Mouse (Mus musculus) neural tube, embryonic 14.5 days (tissue): ENCODE results near the gene Dnah7b. TPM values are rescaled to one million over a fixed set of nuclear protein-coding genes. Genes with fewer than 3 reads are reported as not detected.
"Not testable (repeated sequence)": the region's sequence is repeated elsewhere in the genome, so short reads cannot be mapped to it uniquely, and the experiment has no call there.

Experiments
- ATAC-seq: fragments of 200-750 bp; cut with Nextera tagmentation; 2 replicates; pipeline ENCODE4 v1.8.0; 2017; ENCODE audit warnings: low read depth, mild to moderate bottlenecking, moderate TSS enrichment, moderate library complexity
- H3K27ac ChIP-seq: fragments of 300-500 bp; sonication (generic); 2 replicates; pipeline ENCODE4 v1.5.1; 2014; ENCODE audit warnings: low read depth, mild to moderate bottlenecking, control low read depth, low read length, moderate library complexity, mixed read lengths
- H3K27me3 ChIP-seq: fragments of 300-500 bp; sonication (generic); 2 replicates; pipeline ENCODE4 v1.6.1; 2014; ENCODE audit warnings: low read length; ENCODE audit not compliant: control insufficient read depth, insufficient read depth
- H3K36me3 ChIP-seq: fragments of 300-500 bp; sonication (generic); 2 replicates; pipeline ENCODE4 v1.6.1; 2014; ENCODE audit warnings: low read length, mixed read lengths; ENCODE audit not compliant: control insufficient read depth, insufficient read depth
- H3K4me1 ChIP-seq: fragments of 300-500 bp; sonication (generic); 2 replicates; pipeline ENCODE4 v1.6.1; 2014; ENCODE audit warnings: low read length; ENCODE audit not compliant: control insufficient read depth, insufficient read depth
- H3K4me2 ChIP-seq: fragments of 300-500 bp; sonication (generic); 2 replicates; pipeline ENCODE4 v1.6.1; 2014; ENCODE audit warnings: mild to moderate bottlenecking, low read depth, low read length, control low read depth
- H3K4me3 ChIP-seq: fragments of 300-500 bp; sonication (generic); 2 replicates; pipeline ENCODE4 v1.5.1; 2014; ENCODE audit warnings: low read depth, low read length, control low read depth, mixed read lengths
- H3K9ac ChIP-seq: fragments of 300-500 bp; sonication (generic); replicated peaks from 2 replicates; pipeline ENCODE4 v1.6.1; 2014; ENCODE audit warnings: low read depth, mild to moderate bottlenecking, control low read depth, low read length, mixed read lengths
- H3K9me3 ChIP-seq: fragments of 300-500 bp; sonication (generic); 2 replicates; pipeline ENCODE4 v1.6.1; 2016; ENCODE audit warnings: low read length; ENCODE audit not compliant: control insufficient read depth
- WGBS: fragments of 180-500 bp; shearing (Covaris S2); extraction: QIAGEN DNeasy Blood & Tissue Kit; methylation state at CpG from one replicate; pipeline ENCODE4 v1.1.7; 2014; 5-methylcytosine and 5-hydroxymethylcytosine counted together
- polyA plus RNA-seq: library from polyadenylated mRNA; unstranded; fragments of >200 nt; fragmentation: Nextera tagmentation; extraction: Ambion mirVana; gene quantifications from 2 replicates; pipeline ENCODE4 v1.2.1, GENCODE M21; 2014

Dnah7b gene
- polyA plus RNA-seq = 4.5 and 6.8 TPM in 2 replicates

DNA sequence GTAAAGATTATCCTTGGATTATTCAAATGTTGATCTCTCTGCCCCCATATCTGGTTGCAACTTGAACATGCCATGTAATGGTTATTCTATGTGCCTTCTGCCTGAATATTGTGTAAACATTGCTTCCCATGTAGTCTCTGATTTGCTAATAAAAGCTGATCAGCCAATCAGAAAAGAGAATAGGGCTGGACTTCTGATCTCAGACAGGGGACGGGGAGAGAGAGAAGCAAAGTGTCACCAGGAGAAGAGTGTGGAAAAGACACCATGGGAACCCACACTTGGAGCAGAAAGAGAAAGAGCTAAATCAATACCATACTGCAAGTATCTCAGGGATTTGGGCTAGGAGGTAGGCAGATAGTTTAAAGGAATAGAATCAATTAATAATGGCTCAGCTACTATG, at the start of gene Dnah7b:
TSS of gene Dnah7b (plus strand) at position 301 of the 400 bp plus-strand sequence.
- WGBS = 22% methylated on average over 1 of the region's 1 CpGs
- H3K9ac ChIP-seq = peak within 1 kb of the TSS; percentile 65
- peak; percentile 35 for ATAC-seq

GRCm38 (mm10) chr1:46018382-46018977, 47.6 kb upstream of the Dnah7b start:
- no peaks in the 10 kb centered on the region for H3K9me3 ChIP-seq
- H3K27ac ChIP-seq = no peak overlapping the region
- no peaks in the 10 kb centered on the region for H3K27me3 ChIP-seq
- H3K4me3 ChIP-seq = no peak overlapping the region
- H3K9ac ChIP-seq = no peak overlapping the region
- ATAC-seq = no peak
- no peak overlapping the region for H3K4me2 ChIP-seq
- WGBS = 52% methylated on average over 2 of the region's 2 CpGs
- H3K36me3 ChIP-seq = no peaks in the 10 kb centered on the region
- H3K4me1 ChIP-seq = no peaks in the 10 kb centered on the region

More for the DNA sequence above, at the start of gene Dnah7b:
- no peaks in the 10 kb centered on the region for H3K36me3 ChIP-seq
- H3K27me3 ChIP-seq = no peaks in the 10 kb centered on the region
- no peaks in the 10 kb centered on the region for H3K4me1 ChIP-seq
- no peaks in the 10 kb centered on the region for H3K9me3 ChIP-seq
- H3K4me2 ChIP-seq = peak within 1 kb of the TSS; percentile 54
- peak within 1 kb of the TSS; percentile 59 for H3K4me3 ChIP-seq
- H3K27ac ChIP-seq = peak within 1 kb of the TSS; percentile 84

DNA sequence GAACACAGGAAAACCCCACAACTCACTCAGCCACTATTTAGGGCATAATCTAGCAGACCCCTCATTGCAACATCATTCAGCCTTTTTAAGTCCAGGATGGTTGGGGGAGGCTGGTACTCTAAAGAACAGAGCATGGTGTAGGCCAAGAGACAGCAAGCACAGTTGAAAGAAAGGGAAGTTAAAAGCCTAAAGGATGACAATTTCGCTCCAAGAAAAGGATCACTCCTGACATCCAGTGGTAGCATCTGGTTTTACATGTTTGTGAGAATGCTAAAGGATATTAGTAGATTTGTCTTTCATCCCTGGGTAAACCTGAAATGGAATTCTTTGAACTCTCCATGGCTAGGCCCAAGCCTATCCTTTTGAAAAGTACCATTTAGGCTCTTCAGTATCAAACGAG, 43.9 kb upstream of the Dnah7b start:
- H3K27ac ChIP-seq = no peak overlapping the region
- peak; percentile 75; the same call in 1 of the 2 replicates for ATAC-seq
- 38% methylated on average over 2 of the region's 2 CpGs for WGBS
- no peaks in the 10 kb centered on the region for H3K9me3 ChIP-seq
- H3K36me3 ChIP-seq = no peaks in the 10 kb centered on the region
- no peak overlapping the region for H3K9ac ChIP-seq
- no peak overlapping the region for H3K4me2 ChIP-seq
- H3K4me1 ChIP-seq = no peaks in the 10 kb centered on the region
- H3K4me3 ChIP-seq = no peak overlapping the region
- H3K27me3 ChIP-seq = no peaks in the 10 kb centered on the region

DNA sequence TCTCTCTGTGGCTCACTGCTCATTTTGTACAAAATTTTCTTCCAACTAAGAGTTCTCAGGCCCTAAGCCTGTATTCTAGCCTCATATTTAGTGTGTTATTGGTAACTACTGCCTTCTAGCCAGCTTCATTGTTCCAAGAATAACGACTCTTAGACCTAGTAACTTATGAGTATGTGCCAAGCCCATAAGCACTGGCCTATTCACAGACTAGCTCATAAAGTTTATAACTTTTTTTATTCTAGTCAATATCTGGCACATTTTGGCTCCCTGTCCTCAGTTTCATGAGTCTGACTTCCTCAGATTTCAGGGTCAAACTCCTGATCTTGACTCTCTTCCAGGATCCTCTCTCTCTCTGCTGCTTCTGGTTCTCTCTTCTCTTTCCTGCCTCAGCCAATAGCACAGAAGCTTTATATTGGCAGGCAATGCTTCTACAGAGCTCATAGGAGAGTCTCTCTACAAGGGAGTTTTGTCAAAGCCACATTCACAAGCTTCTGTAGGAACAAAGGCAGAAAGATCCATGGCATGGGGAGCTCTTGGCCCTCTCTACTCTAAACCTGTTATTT, 34.0 kb upstream of the Dnah7b start:
- H3K4me1 ChIP-seq = no peaks in the 10 kb centered on the region
- ATAC-seq = no peak
- H3K9ac ChIP-seq = no peak overlapping the region
- H3K4me2 ChIP-seq = no peak overlapping the region
- H3K9me3 ChIP-seq = no peaks in the 10 kb centered on the region
- H3K27me3 ChIP-seq = no peaks in the 10 kb centered on the region
- no peak overlapping the region for H3K27ac ChIP-seq
- H3K36me3 ChIP-seq = no peaks in the 10 kb centered on the region
- 84% methylated on average over 1 of the region's 1 CpGs for WGBS
- H3K4me3 ChIP-seq = no peak overlapping the region

DNA sequence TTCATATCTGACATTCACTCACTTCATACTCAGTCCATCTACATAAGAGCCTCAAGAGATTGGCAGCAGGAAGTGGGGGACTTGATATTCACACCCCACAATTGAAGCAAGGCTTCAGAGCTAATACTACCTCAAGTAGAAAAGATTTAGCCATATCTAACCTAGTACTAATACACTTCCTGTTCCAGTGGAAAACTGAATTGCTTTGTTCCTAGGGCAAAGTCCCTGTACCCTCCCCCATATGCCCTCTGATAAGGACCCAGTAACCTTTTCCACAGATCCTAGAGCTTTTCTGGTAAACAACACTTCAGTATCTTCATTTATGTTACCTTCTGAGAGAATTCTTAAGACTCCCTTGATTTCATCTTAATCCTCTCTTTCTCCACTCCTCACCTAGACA, 17.9 kb upstream of the Dnah7b start:
- Histone ChIP-seq H3K9me3 (no peaks in the 10 kb centered on the region), H3K9ac (no peak overlapping the region), H3K36me3 (no peaks in the 10 kb centered on the region), H3K27me3 (no peaks in the 10 kb centered on the region), H3K4me1 (no peaks in the 10 kb centered on the region), H3K4me2 (no peak overlapping the region), H3K27ac (no peak overlapping the region), H3K4me3 (no peak overlapping the region)
- no peak for ATAC-seq

GRCm38 (mm10) chr1:46066484-46067251, 553 bp downstream of the Dnah7b start:
- Histone ChIP-seq H3K27me3 (no peaks in the 10 kb centered on the region), H3K9ac (peak overlapping the region; percentile 65), H3K4me3 (peak overlapping the region; percentile 59), H3K9me3 (no peaks in the 10 kb centered on the region), H3K36me3 (no peaks in the 10 kb centered on the region), H3K4me2 (peak overlapping the region; percentile 54), H3K27ac (peak overlapping the region; percentile 84), H3K4me1 (no peaks in the 10 kb centered on the region)
- WGBS = 1% methylated on average over 28 of the region's 28 CpGs
- ATAC-seq = peak; percentile 94

DNA sequence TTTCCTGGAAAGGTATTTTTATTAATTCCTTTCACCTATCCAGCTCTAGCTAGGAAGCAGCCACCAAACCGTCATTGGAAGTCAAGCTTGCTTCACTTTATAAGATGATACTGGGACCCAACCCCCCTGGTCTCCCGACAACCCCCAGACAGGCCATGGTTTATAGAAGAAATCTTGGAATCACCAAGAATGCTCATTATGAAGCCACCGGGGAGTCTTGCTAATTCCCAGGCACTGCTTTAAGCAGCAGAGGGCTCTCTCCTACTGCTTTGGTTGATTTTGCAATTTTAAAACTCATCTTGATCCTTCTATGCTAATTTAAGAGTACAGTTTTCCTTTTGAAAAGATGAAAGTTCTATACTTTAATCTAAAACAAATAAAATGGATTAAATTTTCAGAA, 2.7 kb downstream of the Dnah7b start:
- H3K4me3 ChIP-seq, H3K9ac ChIP-seq, H3K27me3 ChIP-seq, H3K36me3 ChIP-seq, H3K4me2 ChIP-seq, H3K4me1 ChIP-seq, ATAC-seq, H3K27ac ChIP-seq, H3K9me3 ChIP-seq: not testable (repeated sequence)
- WGBS = 80% methylated on average over 3 of the region's 3 CpGs

GRCm38 (mm10) chr1:46077891-46078290, 11.8 kb downstream of the Dnah7b start:
- no peaks in the 10 kb centered on the region for H3K36me3 ChIP-seq
- no peak overlapping the region for H3K4me3 ChIP-seq
- no peak for ATAC-seq
- no peaks in the 10 kb centered on the region for H3K4me1 ChIP-seq
- whole genome bisulfite sequencing = 88% methylated on average over 2 of the region's 2 CpGs
- H3K4me2 ChIP-seq = no peak overlapping the region
- H3K9ac ChIP-seq = no peak overlapping the region
- H3K9me3 ChIP-seq = no peaks in the 10 kb centered on the region
- no peaks in the 10 kb centered on the region for H3K27me3 ChIP-seq
- no peak overlapping the region for H3K27ac ChIP-seq

GRCm38 (mm10) chr1:46100484-46100883, 34.4 kb downstream of the Dnah7b start:
- no peaks in the 10 kb centered on the region for H3K4me1 ChIP-seq
- H3K4me3 ChIP-seq = no peak overlapping the region
- ATAC-seq = no peak
- no peaks in the 10 kb centered on the region for H3K9me3 ChIP-seq
- no peaks in the 10 kb centered on the region for H3K27me3 ChIP-seq
- H3K4me2 ChIP-seq = no peak overlapping the region
- H3K9ac ChIP-seq = no peak overlapping the region
- H3K36me3 ChIP-seq = no peaks in the 10 kb centered on the region
- 80% methylated on average over 2 of the region's 2 CpGs for WGBS
- H3K27ac ChIP-seq = no peak overlapping the region
